Mouse (Mus musculus) thymus, postnatal 25 days (tissue): ENCODE data around the gene Ascc2.

ENCODE experiments used
- DNase-seq: peaks from one replicate; pipeline ENCODE4 v3.0.0; 2022

Ascc2 gene

GRCm38 (mm10) chr11:4729603-4730002, 92.1 kb downstream of the Ascc2 start:
- no peak for DNase-seq

- DNase-seq = no peak
Observed at GRCm38 (mm10) chr11:4730096-4730495, 92.5 kb downstream of the Ascc2 start.

GRCm38 (mm10) chr11:4730913-4731312, 93.4 kb downstream of the Ascc2 start:
- DNase-seq = no peak

GRCm38 (mm10) chr11:4731781-4732180, 94.2 kb downstream of the Ascc2 start:
- no peak for DNase-seq

GRCm38 (mm10) chr11:4734179-4734578, 96.6 kb downstream of the Ascc2 start:
- no peak for DNase-seq
